Mouse (Mus musculus) fat pad, adult 2 months (tissue): ENCODE measurements around the gene Ciz1.

ENCODE experiments used
- DNase-seq: peaks from one replicate; pipeline ENCODE4 v3.0.0-alpha.2; 2011; ENCODE audit warnings: low read depth, low spot score; ENCODE audit errors: extremely low read depth

Ciz1 gene

DNA sequence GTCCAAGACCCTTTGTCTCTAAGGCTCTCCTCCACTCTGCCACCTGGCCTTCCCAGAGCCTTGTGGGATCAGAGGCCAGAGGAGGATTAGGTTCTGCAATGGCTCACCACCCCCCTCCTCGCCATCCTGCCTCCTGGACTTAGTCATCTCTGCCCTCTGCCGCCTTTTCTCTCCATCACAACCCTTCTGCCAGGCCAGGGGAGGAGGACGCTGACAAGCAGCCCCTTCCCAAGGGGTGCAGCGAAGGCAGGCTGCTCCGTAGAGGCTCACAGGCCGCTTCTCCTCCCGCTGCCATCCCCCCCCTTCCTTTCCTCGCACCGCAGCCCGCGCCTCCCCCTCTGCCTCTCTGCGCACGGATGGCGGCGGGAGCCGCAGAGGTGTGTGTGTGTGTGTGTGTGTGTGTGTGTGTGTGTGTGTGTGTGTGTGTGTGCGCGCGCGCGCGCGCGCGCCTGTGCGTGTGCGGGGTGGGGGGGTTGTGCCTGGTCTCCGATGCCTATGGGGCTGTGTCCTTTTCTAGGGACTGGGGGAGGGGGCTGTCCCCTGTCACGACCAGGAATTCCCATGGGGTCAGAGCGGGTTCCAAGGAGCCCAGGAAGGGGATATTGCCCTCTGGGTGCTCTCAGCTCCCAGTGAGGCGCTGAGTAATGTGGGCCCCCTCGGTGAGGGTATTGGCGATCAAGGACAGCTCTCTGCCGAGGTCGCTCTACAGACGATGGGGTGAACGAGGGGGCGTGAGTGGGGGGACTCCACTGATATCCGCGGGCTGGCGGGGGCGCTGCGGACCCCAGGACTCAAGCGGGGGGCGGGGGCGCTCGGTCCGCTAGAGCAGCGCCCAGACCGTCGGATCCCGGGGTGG is at the start of gene Ciz1:
TSS of gene Ciz1 (plus strand) at position 177 of the 856 bp plus-strand sequence.
- DNase-seq, result no peak

DNA sequence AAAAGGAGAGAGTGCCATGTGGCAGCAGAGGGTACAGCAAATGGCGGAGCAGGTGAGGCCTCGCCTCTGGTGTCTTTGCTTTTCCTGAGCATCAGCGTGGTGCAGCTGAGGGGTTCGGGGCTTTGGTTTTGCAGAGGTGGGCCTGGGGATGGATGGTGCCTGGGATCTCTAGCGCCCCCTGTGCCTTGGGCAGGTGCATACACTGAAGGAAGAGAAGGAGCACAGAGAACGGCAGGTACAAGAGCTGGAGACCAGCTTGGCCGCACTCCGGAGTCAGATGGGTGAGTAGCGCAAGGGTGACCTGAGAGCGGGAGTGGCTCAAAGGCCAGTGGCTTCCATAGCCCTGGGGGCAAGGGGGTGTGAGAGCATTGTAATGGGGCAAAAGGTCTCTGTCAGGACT is 49.2 kb upstream of the Ciz1 start:
- no peak for DNase-seq

DNA sequence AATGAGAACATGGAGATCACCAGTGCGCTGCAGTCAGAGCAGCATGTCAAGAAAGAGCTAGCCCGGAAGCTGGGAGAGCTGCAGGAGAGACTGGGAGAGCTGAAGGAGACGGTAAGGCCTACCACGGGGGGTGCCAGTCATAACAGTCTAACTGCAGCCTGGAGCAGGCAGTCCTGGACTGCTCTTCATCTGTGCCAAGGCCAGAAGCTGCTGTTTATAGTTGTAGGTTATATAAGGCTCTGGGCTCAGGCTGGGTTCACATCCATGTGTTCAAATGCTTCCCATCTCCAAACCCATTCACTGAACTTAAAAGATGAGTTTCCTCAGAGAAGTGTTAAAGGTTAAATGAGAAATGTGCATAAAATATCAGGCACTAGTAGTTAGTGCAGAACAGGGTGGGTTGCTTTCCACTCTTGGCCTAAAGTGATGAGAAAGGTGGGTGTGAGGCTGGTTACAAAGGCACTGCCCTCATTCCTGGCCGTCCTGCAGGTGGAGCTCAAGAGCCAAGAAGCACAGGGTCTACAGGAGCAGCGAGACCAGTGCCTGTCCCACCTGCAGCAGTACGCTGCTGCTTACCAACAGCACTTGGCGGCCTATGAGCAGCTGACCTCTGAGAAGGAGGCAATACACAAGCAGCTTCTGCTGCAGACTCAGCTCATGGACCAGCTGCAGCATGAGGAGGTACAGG is 47.8 kb upstream of the Ciz1 start:
- DNase-seq, result no peak

DNA sequence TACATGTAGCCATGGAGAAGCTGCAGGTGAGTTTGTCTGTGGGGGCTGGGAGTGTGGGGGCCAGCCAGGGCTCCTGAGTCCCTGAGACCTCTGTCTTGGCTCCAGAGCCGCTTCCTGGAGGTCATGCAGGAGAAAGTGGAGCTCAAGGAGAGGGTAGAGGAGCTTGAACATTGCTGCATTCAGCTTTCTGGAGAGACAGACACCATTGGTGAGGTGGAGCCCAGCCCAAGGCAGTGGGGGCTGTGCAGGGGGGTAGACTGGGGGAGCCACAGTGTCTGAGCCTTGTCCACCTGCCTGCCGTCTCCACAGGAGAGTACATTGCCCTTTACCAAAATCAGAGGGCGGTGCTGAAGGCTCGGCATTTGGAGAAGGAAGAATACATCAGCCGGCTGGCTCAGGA is 46.5 kb upstream of the Ciz1 start:
- no peak for DNase-seq

DNA sequence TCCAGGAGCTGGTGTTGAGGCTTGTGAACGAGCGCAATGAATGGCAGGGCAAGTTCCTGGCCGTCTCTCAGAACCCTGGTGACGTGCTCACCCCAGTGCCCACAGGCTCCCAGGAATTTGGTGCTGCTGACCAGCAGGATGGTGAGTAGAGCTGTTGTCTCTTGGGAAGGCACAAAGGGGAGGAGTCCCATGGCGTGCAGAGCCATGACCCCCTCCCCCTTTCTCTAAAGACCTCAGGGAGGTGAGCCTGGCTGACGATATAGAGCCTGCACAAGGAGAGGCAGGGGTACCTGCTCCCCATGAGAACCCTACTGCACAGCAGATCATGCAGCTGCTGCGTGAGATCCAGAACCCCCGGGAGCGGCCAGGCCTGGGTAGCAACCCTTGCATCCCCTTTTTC is 46.0 kb upstream of the Ciz1 start:
- DNase-seq, result no peak

DNA sequence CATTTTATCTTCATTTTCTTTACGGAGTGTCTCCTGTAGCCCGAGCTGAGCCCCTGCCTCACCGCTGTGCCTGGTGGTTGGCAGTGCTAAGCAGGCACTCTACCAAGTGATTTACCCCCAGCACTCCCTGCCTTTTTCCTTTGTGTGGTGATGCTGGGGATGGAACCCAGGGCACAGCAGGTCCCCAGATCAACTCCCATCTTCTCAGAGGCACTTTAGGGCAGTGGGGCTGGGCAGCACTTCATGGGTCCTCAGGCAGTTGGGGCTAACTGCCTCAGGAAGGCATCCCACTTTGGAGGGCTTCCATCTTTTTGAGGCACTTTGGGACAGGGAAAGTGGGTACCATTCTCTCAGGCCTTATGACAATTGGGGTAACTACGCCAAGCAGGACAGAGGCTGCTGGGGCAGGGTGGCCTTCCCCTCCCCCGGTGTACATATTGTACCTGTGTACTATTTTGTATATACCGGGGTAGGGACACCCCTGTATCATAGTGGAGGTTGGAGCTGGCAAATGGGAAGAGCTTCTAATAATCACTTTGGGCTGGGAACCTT is 44.8 kb upstream of the Ciz1 start:
- DNase-seq, result no peak

DNA sequence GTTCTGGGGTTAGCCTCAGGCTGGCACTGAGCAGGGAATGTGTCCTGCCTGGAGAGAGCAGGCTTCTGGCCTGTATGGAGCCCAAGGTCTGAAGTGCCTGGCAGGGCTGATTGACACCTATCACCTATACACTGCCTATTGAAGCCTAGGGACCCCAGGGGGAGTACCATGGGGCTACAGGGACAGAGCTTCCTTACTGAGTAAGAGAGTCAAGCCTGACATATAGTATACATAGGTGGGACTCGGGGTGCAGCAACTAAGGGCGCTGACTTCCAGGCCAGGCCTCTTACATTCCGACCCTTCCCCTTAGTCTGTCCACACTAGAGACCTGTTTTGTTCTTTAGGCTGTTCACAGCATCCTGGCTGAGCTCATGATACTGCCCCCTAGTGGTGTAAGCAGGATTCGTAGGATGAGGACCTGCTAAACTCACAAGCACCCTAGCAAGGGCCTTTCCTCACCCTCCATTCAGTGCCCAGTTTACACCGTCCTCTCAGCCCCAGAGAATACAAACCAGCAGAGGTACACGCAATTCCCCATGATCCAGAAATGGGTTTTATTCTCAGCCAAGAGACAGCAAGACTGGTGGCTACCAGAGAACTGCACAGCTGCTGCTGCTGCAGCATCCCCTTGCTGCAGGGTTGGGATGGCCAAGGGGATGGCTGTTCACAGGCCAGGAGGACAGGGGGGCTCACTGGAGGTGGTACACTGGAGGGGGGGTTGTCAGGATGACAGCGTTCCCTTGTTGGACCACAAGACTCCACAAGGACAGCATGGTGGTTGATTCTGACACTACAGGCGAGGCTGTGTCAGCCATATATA is 44.0 kb upstream of the Ciz1 start:
- DNase-seq, result no peak

DNA sequence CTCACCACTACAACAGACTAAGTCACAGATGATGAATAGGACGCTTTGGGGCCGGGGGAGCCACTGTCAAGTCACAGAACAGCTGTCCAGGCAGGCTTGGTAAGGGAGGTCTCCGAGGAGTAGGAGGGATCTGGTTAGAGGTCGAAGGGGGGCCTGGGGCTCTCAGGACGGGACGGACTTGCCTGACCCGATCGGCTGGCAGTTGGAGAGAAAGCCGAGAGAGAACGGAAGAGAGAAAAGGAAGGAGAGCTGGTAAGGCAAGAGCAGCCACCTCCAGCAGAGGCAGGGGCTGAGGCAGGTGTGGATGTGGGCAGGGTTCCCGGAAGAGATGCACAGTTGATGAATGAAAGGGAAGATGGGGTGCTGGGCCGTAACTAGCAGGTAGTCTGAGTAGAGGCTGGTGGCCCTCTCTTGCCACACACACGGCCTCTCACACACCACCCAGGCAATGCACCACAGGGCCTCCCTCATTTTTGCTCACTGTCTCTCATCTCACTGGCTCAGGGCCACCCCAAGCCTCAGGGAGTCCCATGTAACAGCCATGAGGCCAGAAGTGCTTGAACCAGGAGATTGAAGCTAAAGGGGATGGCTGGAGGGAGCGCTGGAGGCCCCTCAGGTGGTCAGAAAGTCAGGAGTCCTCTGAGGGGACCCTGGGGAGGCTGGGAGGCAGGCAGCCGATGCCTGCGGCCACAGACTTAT is 43.1 kb upstream of the Ciz1 start:
- DNase-seq, result no peak

DNA sequence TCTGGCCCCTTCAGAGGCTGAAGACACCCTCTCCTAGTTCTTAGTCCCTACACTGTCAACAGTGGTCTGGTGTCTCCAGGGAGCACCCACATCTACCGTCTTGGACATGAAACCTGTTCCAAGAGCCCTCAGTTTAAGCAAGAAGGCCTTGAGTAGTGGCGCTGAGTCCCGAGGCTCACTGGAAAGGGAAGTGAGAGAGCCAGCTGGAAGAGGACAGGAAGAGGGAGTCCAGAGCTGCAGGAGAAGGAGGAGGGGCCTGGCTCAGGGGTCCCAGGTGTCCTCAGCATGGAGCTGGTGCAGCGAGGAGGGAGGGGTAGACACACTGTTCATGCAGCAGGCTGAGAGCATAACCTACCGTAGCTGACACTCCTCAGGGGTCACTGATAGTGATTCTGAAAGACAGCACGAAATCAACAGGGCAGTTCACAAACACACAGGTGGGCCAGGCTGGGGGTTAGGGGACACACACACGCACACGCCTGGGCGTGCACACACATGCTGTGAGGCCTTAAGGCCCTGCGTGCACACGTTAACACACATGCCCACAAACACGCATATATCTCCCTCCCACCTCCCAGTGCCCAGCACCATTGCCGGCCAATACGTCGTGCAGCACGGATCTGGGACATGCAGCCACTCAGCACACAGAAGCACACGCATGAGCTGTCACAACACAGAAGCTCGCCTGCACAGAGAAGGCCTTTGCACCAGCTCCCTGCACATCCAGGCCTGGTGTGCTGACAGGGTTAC is 41.9 kb upstream of the Ciz1 start:
- DNase-seq, result no peak

DNA sequence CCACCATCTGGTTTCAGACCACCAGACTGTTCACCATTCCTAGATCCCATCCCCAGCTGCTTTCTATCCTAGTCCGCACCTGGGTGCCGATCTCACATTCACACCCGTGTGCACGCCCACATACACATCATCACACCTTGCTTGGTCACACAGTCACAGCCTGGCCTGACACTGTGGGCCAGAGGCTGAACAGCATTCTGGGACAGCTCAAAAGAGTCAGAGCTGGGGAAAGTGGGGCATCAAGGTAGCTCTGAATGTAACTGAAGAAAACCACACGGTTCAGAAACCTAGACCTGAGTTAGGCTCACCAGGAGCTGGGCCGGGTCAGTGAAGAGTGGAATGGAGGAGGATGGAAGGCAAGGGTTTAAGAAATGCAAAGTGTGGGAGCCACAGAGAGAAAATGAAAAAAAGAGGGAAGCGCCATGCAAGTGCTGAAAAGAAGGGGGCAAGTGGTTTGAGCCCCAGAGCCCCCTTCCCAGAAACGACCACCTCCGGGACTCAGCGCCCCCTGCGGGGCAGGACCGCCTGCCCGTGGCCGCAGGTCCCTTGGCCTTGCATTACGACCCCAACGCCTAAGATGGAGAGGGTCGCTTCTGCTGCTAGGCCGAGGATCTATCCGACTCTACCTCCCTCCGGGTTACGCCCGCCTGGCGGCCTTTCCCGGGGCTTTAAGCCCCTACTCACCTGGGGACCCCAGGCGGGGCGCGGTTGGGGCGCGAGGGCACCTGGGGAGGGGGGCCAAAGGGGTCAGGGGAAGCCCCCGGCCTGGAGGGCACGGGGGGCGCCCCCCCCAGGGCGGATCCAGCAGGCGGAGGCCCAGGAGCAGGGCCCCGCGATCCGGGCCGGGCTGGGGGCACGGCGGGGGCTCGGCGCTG is 40.4 kb upstream of the Ciz1 start:
- no peak for DNase-seq

DNA sequence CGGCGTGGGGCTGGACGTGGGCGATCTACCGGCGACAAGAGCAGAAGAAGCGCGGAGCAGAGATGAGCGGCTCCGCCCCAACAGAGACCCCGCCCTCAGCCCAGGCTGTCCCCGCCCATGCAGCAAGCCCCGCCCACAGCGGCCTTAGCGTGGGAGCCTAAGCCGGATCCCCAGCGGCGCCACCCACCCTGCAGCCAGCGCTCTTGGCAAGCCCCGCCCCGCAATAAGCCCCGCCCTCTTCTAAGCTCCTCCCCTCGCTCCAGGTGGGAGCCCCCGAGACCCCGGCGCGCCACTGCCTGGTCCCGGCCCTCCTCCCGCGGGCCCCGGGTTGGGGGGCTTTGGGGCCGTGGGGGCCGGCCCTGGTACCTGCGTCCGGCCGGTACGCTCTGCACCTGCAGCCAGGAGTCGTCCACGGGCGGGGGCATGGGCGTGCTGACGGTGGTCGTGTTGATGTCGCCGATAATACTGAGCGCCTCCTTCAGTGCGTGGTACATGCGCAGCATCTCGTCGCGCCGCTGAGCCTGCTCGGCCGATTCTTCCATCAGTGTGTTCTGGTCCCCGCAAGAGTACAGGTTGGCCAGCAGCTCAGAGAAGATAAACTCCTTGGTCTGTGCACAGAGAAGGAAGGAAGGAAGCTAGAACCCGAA is 39.7 kb upstream of the Ciz1 start:
- DNase-seq, result no peak

DNA sequence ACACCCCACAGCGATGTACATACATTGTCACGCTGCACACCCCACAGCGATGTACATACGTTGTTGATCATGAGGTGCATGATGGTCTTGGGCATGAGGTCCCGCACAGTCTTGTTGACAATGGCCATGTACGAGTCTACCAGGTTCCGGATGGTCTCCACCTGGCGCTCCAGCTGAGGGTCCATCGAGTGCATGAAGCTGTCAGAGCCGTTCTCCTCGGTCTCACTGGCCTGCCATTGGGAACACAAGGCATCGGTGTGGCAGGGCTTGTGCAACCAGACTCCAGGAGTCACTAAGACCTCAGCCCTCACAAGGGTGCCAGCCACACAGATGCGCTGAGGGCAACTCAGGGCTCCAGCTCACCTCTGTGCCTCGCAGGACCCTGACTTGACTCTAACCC is 37.3 kb upstream of the Ciz1 start:
- DNase-seq, result no peak

DNA sequence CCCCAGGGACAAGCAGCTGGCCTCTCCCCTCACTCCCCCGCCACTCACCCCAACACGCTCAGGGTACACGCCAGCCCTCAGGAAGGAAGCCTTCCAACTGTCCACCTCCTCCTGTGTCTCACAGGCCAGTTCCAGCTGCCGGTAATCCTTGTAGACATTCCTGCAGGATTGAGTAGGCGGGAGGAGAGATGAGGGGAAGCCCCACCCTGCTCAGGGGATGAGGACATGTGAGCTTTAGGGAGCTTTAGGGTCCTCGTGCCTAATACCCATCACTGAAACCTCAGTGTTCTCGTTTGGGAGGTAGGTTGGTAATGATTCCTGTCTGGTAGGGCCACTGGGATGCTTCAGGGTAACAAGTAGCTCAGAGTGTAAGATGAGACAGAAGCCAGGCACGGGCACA is 36.4 kb upstream of the Ciz1 start:
- no peak for DNase-seq

DNA sequence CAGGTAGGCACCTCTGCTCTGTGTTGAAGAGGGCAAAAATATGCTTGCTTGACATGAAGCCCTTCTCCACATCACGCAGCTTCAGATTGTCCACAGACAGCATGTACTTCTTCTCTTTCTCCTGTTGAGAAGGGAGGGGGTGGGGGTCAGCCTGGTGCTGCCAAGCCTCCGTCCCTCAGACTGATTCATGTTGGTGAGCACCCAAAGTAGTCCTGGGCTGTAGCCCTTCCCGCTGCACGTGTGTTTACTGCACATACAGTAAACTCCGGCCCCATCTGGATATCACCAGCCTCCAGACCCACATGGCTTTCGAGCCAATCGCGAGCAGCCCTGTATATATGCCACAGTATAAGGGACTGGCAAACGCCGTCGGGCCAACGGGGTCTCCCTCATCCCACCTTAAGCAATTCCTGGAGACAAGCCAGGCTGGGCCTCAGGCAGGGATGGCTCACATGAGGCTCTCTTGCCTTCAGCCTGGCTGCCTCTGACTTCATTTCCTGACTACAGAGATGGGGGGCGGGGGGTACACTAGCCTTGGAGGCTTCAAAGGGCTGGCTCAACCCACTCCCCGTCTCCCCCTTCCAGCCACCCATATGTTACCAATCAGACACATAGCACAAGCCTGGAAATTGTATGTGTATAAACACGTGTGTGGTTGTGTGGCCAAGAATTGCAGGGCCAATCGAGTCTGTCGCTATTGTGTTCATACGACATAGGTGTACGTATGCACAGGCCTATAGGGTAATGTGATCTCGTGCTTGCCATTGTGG is 35.1 kb upstream of the Ciz1 start:
- no peak for DNase-seq

DNA sequence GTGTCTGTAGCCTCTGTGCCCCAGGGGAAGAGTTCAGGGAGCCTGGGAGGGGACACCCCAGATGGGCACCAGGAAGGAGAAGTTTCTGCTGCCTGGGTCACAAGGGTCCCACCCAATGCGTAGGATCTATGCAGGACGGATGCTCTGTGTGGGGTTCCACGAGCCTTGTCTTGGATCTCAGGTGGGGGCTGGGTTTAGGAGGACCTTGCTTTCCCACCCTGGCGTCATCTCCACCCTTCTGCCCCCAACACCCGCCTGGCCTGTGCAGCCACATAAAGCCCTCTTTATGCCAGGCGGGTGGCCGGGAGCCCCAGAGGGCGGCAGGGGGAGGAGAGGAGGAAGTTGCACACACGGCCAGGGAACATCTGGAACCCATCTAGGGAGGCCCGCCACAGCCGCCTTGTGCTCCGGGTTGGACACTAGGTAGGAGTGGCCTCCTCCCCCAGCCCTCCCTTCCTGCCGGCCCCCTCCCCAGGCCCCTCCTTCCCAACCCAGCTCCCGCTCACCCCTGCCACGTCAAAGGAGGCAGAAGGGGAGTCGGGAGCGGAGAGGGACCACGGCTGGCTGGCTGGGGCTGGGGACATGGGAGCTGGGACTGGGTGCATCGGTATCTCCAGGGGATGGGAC is 34.2 kb upstream of the Ciz1 start:
- no peak for DNase-seq

DNA sequence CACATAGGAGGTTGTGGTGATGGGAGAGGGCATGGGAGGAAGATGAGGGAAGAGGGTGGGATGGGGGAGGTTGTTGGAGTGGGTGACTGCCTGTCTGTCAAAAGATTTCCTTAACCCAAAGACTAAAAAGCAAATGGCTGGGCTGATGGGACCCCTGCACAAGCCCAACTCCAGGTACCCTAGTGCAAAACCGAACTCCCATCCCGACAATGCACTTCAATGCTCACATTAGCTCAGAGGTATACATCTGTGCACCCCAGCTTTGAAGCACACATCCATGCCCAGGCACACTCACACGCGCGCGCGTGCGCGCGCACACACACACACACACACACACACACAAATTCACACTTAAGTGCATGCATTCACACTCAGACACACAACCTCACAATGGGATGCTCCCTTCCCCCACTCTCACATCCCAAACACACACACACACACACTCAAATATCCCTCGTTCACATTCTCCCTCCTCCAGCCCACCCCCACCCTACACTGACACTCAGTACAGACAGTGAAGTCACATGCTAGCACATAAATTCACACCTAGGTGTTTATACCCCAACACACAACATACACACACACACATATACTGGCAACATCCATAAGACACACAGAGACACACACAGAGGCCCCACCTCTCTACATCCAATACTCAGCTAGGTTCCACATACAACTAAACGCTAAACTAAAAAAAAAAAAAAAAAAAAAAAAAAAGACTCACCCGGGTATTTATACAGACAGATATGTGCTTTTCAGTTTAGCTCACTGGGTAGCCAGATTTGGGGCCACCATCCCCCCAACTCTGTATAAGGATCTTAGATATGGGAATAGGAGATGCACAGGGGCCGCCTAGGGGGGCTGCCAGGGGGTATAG is 33.2 kb upstream of the Ciz1 start:
- no peak for DNase-seq
